Mouse (Mus musculus) liver, postnatal 0 days (tissue): Measurements from ENCODE around the gene Cd81.

Experiments used
- CTCF ChIP-seq: sonication (generic); IDR thresholded peaks from 2 replicates; pipeline ENCODE4 v1.5.1; 2016; ENCODE audit warnings: antibody characterized with exemption, low read depth
- EP300 ChIP-seq: IDR thresholded peaks from 2 replicates; pipeline ENCODE4 v1.6.1; 2016; ENCODE audit warnings: antibody characterized with exemption, low read depth, mild to moderate bottlenecking

DNA sequence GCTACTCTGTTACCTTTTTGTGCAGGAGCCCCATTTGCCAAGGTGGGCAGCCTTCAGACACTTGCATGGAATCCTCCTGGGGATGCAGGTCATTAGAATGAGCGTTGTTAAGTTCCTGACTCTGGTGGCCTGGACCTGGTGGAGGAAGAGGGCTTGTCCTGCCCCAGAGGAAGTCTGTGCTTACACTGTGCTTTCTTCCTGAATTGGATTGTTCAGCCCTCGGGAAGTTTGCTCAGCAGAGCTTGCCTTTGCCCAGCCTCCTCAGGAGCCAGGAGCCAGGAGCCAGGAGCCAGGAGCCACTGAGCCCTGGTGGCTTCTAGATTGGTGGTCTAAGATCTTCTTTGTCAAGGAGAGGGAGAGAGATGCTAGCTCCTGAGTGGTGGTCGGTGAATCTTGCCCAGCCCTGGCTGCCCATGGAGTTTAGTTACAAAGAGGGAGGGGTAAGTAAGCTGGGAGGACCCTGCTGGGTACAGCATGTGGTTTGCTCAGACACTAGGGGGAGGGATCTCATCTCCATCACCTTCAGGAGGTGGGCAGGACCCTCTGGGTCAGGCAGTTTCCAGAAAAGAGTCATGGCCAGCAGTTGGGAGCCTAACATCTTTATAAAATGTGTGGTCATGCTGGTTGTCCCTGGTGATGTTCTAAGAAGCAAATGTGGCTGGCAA, 56.6 kb downstream of the Cd81 start:
- TF ChIP-seq CTCF (no peak), EP300 (no peak)
